Comparison of ENCODE assay signal across 8 mouse cellular contexts in genomic region chr7:35585191-35586054, GRCm38 (mm10). TPM values are rescaled to one million over a fixed set of nuclear protein-coding genes. Genes with fewer than 3 reads are reported as not detected.
DNase-seq lines count a peak whose midpoint lies in the region; ATAC-seq lines count a peak whose summit lies in the region.

Gene Rgs9bp (minus strand): TSS chr7:35585582.

- WGBS in kidney, embryonic 14.5 days, result under 1% methylated on average over 45 of the region's 45 CpGs

- peak within 1 kb of the TSS; percentile 59; the same call in 1 of the 2 replicates for H3K27ac ChIP-seq in kidney, embryonic 14.5 days (ENCODE audit: low read depth, low read length)

- H3K36me3 ChIP-seq in kidney, embryonic 14.5 days (ENCODE audit: control insufficient read depth, insufficient read depth, low read length), result no peaks in the 10 kb centered on the region

- H3K27me3 ChIP-seq in kidney, embryonic 14.5 days (ENCODE audit: control insufficient read depth, insufficient read depth, low read length), result peaks cover 23% of the 10 kb centered on the region

- no peaks in the 10 kb centered on the region for H3K9me3 ChIP-seq in kidney, embryonic 14.5 days (ENCODE audit: control insufficient read depth, low read length)

- peaks cover 17% of the 10 kb centered on the region for H3K4me1 ChIP-seq in kidney, embryonic 14.5 days (ENCODE audit: control insufficient read depth, insufficient read depth, low read length)

- H3K4me2 ChIP-seq in kidney, embryonic 14.5 days (replicated peaks; ENCODE audit: low read depth, low read length), result peak within 1 kb of the TSS; percentile 99

- intact Hi-C loops in heart, postnatal 25 days (cut with DNase I), result loop anchor here (2.0 to 10.0 kb wide), 3 partner anchors 29 to 251 kb away; partner anchors contain the start of genes Nudt19, Pdcd5 and Rhpn2

- peak within 1 kb of the TSS; percentile 84 for H3K9ac ChIP-seq in kidney, embryonic 14.5 days (ENCODE audit: low read depth, low read length)

- peak; percentile 82 for ATAC-seq in kidney, embryonic 14.5 days (ENCODE audit: low FRiP score, low TSS enrichment)

- peak; percentile 95 for DNase-seq in heart, adult 11 months
- DNase-seq in heart, postnatal 25 days (ENCODE audit: low spot score), result no peak
- DNase-seq in embryo, embryonic 10.5 days (ENCODE audit: low spot score), result peak; percentile 84
- DNase-seq in heart, adult 9 months (ENCODE audit: low spot score in 2 of 2), result peak; percentile 11 to 25
- peak; percentile 56 for DNase-seq in lung, postnatal 10 days
- peak; percentile 19 for DNase-seq in ovary, postnatal 14 days (ENCODE audit: low spot score)
- DNase-seq in yolk sac, embryonic 10.5 days (ENCODE audit: low spot score), result peak; percentile 89

- H3K4me3 ChIP-seq in kidney, embryonic 14.5 days (ENCODE audit: low read length), result peak within 1 kb of the TSS; percentile 91

RNA-seq across cellular contexts. Expression of gene Rgs9bp, which starts in this region (rescaled TPM):
- total RNA-seq in heart, postnatal 25 days (2021), result under 1 TPM; 0.03 to 0.06 TPM
- 0.17 and 0.28 TPM in 2 replicates for polyA plus RNA-seq in kidney, embryonic 14.5 days (2014; fragmentation: Nextera tagmentation; extraction: Ambion mirVana)

Comparison
In these comparisons a context has a peak if more than half of its experiments do, and no peak if none do; other contexts are left out.
1. Peak in ATAC-seq, H3K4me3 ChIP-seq, H3K27ac ChIP-seq, H3K9ac ChIP-seq and H3K4me2 ChIP-seq in kidney, embryonic 14.5 days; RNA of the gene not detected or under 1 TPM.